Mouse (Mus musculus) cerebellum, postnatal 4 days (tissue): ENCODE results near the gene Fasn.
"Not testable (repeated sequence)": the region's sequence is repeated elsewhere in the genome, so short reads cannot be mapped to it uniquely, and the experiment has no call there.

Experiments
- DNase-seq, 2 experiments: peaks; one replicate each; pipeline ENCODE4 v3.0.0; 2022; ENCODE audit warnings: low spot score in 2 of 2, mixed read lengths in 1 of 2

Gene Fasn

DNA sequence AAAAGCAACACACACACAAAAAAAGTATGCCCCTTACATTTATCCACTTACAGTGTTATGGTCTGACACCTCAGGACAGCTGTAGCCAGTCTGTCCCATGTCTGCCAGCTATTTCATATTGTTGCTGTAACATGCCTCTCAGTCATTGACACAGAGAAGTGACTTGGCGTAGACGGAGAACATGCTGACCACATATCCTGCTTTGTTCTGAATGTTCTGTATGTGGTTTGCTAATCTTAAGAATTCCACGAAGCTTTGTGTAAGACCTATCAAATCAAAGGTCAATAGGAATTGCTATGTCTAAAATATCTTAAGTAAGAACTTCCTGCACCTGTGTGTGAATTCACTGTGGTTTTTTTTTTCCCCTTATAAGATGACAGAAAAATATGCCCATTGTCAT lies 26.1 kb downstream of the Fasn start:
- DNase-seq: no peak

DNA sequence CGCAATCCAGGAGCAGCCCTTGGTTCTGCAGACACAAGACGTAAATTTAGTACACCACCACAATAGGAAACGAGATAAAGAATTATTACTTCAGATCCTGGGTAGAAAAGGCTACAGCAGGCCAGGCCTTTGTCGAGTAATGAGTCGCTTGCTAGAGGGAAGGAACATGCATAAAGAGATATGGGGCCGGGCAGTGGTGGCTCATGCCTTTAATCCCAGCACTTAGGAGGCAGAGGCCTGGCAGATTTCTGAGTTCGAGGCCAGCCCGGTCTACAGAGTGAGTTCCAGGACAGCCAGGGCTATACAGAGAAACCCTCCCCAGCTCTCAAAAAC lies 27.8 kb downstream of the Fasn start:
- no peak for DNase-seq

- peak; percentile 99 for DNase-seq
These were observed 28.4 kb downstream of the Fasn start, which contains the start of gene Dus1l for GRCm38 (mm10) chr11:120795756-120796613. Dus1l (minus strand) TSS chr11:120796403.

- no peak for DNase-seq
These were observed 31.7 kb downstream of the Fasn start for GRCm38 (mm10) chr11:120792652-120793051.

GRCm38 (mm10) chr11:120789810-120790209 lies 34.5 kb downstream of the Fasn start:
- no peak for DNase-seq

- no peak for DNase-seq
These were observed 35.0 kb downstream of the Fasn start for GRCm38 (mm10) chr11:120789355-120789754.

DNA sequence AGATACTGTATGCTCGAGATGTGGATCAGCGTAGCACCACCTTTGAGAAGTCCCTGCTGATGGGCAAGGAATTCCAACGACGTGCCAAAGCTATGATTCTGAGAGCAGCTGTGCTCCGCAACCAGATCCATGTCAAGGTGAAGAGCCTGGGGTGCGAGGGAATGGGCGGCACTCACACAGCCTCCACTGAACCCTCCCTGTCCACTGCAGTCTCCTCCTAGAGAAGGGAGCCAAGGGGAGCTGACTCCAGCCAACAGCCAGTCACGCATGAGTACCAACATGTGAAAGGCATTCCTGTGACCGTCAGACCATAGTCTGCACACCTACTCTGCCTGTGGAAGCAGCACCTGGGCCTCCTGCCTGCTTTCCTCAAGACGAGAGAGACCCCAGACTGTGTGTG lies 35.9 kb downstream of the Fasn start:
- not testable (repeated sequence) for DNase-seq

GRCm38 (mm10) chr11:120785145-120785544 lies 39.2 kb downstream of the Fasn start:
- DNase-seq: no peak

- peak; percentile 66 to 81 for DNase-seq
These were observed 40.1 kb downstream of the Fasn start, which contains the start of the genes Rfng and Gps1 for GRCm38 (mm10) chr11:120784064-120784791. Rfng (minus strand) TSS chr11:120784207. Gps1 (plus strand) TSS chr11:120784272.

GRCm38 (mm10) chr11:120783426-120784063 lies 40.8 kb downstream of the Fasn start:
- no peak for DNase-seq

- not testable (repeated sequence) for DNase-seq
These were observed 43.0 kb downstream of the Fasn start for GRCm38 (mm10) chr11:120781361-120781760.

DNA sequence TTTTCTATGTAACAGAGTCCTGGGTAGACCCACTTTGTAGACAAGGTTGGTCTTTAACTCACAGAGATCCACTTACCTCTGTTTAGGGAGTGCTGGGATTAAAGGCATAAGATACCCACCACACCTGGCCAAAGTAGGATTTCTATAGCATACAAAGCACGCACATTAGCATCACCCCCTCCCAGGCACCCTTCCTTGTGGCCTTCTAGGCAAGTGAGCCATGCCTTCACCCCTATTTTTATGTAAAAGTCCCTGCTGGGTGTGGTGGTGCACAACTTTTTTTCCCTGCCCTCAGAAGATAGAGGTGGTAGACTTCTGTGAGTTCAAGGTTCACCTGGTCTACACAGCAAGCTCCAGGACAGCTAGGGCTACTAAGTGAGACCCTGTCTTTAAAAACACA lies 44.5 kb downstream of the Fasn start:
- DNase-seq: no peak

GRCm38 (mm10) chr11:120777123-120777522 lies 47.2 kb downstream of the Fasn start:
- no peak for DNase-seq

DNA sequence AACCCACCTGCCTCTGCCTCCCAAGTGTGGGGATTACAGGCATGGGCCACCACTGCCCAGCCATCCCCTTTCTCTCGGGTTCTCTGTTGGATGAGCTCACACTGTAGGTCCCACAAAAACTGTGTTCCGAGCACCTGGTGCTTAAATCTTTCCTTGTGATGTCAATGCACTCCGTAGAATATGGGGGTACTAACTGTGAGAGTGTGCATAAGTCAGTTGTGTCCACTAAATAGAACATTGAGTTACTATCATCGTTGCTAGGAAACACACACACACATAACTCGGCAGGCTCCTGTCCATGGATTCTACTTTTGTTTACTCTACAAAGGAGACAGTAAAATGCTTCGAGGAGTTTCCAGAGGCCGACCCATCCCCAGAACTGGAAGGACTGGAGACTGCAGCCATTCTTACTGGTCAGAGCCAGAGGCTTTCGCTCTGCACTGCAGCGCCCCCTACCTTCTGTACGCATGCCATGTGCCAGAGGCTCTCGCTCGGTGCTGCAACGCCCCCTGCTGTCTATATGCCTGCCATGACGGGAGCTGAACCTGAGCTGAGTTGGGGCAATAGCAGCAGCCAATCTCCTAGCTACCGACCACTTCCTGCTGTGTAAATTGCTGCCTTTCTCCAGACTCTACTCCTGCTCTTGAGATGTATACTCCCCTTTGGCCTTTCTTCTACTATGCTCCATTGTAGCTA lies 48.4 kb downstream of the Fasn start:
- peak; percentile 97 to 99 for DNase-seq

DNA sequence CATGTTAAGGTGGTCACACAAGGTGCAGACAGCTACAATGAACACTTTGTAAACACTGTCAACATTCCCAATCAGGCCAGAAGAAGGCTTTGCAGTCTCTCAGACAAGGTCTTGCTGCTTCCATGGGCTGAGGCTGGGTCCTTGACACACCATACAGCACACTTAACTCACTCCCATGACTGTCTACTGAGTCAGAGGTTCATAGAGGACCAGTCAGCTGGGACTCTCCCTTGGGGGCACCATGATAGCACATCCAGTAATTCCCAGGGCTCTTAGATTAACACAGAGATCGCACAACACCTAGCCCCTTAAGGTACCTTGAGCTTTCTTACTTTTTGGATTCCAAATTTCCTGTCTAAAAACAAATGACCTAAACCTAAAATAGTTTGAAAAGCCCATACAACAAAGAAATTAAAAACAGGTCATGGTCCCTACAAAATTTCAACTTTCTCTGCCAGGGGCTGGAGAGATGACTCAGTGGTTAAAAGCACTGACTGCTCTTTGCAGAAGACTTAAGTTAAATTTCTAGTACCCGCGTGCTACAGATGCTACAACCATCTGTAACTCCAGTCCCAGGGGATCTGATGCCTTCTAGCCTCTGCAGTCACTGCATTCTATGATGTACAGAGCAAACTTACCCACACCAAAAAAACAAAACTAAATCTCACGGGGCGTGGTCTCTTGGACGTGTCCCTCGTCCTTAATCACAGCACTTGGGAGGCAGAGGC lies 50.7 kb downstream of the Fasn start:
- no peak for DNase-seq

- no peak for DNase-seq
These were observed 51.6 kb downstream of the Fasn start for GRCm38 (mm10) chr11:120772749-120773148.

DNA sequence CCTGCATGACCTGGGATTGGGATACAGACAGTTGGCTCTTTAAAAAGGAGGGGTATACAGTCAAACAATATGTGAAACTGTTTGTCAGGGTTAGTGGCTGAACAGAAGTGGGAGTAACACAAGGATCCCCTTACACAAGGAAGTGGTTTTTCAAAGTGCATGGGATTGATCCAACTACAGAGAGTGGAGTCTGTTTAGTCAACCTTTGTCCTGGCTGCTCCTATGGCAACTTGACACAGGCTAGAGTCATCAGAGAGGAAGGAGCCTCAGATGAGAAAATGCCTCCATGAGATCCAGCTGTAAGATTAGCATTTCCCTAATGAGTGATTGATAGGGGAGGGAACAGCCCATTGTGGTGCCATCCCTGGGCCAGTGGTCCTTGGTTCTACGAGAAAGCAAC lies 56.1 kb downstream of the Fasn start:
- no peak for DNase-seq

GRCm38 (mm10) chr11:120767023-120767422 lies 57.3 kb downstream of the Fasn start:
- DNase-seq: not testable (repeated sequence)

GRCm38 (mm10) chr11:120763121-120763999 lies 61.0 kb downstream of the Fasn start:
- DNase-seq: not testable (repeated sequence)

DNA sequence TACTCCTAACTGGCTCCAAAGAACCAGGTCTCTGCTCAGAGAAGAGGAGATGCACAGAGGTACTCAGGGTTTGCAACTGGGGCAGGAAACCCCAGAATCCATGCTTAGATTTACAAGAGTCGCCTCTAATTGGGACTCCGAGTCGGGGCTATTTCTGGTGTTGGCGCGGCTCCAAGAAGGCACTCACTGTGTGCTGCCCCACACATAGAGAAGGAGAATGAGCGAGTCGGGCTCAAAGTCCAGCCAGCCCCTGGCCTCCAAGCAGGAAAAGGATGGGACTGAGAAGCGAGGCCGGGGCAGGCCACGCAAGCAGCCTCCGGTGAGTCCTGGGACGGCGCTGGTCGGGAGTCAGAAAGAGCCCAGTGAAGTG lies 61.7 kb downstream of the Fasn start, which contains the start of gene Hmga1b:
TSS of gene Hmga1b (plus strand) at position 123 of the 370 bp plus-strand sequence.
- not testable (repeated sequence) for DNase-seq
